Mouse (Mus musculus): ENCODE measurements at regions not wholly inside any gene's neighbourhood (a gene's known extent, or its start where the extent isn't known, plus 50 kb on each side); places are given as distances from the start of the nearest gene placed in this dataset.
"Not testable (repeated sequence)": the region's sequence is repeated elsewhere in the genome, so short reads cannot be mapped to it uniquely, and the experiment has no call there.

DNA sequence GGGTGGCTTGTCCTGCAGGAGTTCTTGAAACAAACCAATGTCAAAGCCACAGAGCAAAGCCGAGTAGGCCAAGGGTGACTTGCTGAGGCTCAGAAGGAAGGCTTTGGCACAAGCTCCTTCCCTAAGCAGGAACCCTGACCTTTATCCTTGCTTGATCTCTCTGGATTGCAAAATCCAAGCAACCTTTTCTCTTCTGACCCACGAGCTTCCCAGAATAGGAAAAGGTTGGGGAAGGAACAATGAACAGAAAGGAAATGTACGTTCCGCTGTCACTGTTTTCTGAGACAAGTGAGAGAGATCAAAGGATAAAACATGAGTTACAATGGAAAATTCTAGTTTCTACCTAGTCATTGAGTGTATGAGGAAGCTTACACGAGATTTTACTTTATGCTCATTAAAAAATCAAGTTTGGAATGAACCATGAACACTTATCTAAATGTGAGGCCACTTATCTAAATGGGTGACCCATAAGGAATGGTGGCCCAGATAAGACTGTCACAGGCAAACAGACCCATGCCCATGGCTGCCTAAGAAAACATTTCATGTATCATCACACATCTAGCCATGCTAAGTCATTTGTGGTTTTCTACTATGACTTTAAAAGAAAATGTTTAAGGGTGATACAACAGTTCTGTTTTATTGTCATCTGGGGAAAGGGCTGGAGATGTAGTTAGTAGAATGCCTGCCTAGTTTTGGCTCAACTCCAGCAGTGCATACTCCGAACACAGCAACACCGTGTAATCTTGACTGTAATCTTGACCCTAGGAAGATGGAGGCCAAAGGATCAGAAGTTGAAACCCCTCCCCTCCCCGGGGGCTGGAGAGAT is 80.7 kb upstream of the Tbl1xr1 start:
- Histone ChIP-seq H3K4me1 (replicated peaks) (no peaks in the 10 kb centered on the region), H3K9me3 (no peaks in the 10 kb centered on the region), H3K36me3 (no peaks in the 10 kb centered on the region), H3K27ac (no peak overlapping the region), H3K27me3 (no peaks in the 10 kb centered on the region), H3K9ac (replicated peaks) (no peak overlapping the region), H3K4me3 (replicated peaks) (no peak overlapping the region), H3K4me2 (replicated peaks) (no peak overlapping the region)
- ATAC-seq: no peak
- 82% methylated on average over 8 of the region's 8 CpGs for WGBS

DNA sequence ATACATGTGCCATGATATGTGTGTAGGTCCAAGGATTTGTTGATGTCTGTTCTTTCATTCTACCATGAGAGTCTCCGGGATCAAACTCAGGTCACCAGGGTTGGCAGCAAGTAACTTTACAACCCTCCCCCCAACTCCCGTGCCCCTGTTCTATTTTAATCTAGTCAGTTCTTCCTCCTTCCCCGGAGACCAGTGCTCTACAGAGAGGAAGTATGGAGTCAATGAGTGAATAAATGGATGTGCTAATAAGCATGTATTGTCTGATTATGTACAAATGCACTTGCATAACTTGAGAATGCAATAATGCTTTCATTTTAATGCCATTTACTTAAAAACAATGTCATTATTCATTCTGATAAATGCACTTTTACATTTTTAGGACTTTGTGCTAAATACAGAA is 79.1 kb upstream of the Tbl1xr1 start:
- no peaks in the 10 kb centered on the region for H3K36me3 ChIP-seq
- H3K4me2 ChIP-seq (replicated peaks): no peak overlapping the region
- H3K27me3 ChIP-seq: no peaks in the 10 kb centered on the region
- no peaks in the 10 kb centered on the region for H3K4me1 ChIP-seq (replicated peaks)
- 78% methylated on average over 3 of the region's 3 CpGs for WGBS
- ATAC-seq: no peak
- H3K4me3 ChIP-seq (replicated peaks): no peak overlapping the region
- H3K9ac ChIP-seq (replicated peaks): no peak overlapping the region
- H3K9me3 ChIP-seq: no peaks in the 10 kb centered on the region
- no peak overlapping the region for H3K27ac ChIP-seq

DNA sequence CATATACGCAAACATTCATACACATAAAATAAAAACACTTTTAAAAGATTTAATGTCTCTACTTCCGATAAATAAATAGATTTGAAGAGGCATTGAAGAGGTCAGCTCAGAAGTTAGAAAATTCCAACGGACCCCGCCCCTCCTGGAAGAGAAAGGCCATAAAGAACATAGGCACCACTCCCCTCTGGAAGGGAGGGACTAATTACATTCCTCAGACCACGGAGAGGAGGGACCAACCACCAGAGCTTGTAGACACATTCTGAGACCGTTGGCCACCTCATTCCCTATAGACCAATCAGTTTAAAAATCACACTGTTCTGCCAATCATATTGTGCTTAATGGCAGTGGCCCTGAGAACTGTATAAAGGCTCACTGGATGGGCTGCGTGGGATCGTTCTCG is 71.0 kb upstream of the Tbl1xr1 start:
- no peak overlapping the region for H3K4me2 ChIP-seq (replicated peaks)
- H3K27ac ChIP-seq: no peak overlapping the region
- no peaks in the 10 kb centered on the region for H3K27me3 ChIP-seq
- no peaks in the 10 kb centered on the region for H3K4me1 ChIP-seq (replicated peaks)
- H3K9me3 ChIP-seq: no peaks in the 10 kb centered on the region
- no peaks in the 10 kb centered on the region for H3K36me3 ChIP-seq
- H3K9ac ChIP-seq (replicated peaks): no peak overlapping the region
- no peak overlapping the region for H3K4me3 ChIP-seq (replicated peaks)
- 76% methylated on average over 9 of the region's 9 CpGs for WGBS
- ATAC-seq: no peak

DNA sequence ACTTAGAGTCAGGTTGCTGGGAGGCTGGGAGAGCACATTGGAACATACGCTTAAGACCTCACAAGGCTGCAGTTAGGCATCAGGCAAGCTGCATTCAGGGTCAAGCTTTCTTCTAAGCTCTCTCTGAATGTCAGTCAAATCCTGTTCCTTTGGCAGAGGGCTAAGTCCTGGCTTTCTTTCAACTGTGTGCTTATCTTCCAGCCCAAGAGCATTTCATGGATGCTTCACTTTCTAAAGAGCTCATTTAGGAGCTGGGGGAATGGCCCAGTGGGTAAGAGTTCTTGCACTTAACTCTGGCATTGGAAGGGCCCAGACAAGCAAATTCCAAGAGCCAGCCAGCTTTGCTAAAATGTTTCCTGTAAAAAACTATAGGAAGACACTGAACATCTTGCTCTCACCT is 70.3 kb upstream of the Tbl1xr1 start:
- Histone ChIP-seq H3K36me3 (no peaks in the 10 kb centered on the region), H3K27me3 (no peaks in the 10 kb centered on the region), H3K9me3 (no peaks in the 10 kb centered on the region), H3K27ac (no peak overlapping the region), H3K9ac (replicated peaks) (no peak overlapping the region), H3K4me2 (replicated peaks) (no peak overlapping the region), H3K4me1 (replicated peaks) (no peaks in the 10 kb centered on the region), H3K4me3 (replicated peaks) (no peak overlapping the region)
- no peak for ATAC-seq
- 63% methylated on average over 1 of the region's 1 CpGs for WGBS

DNA sequence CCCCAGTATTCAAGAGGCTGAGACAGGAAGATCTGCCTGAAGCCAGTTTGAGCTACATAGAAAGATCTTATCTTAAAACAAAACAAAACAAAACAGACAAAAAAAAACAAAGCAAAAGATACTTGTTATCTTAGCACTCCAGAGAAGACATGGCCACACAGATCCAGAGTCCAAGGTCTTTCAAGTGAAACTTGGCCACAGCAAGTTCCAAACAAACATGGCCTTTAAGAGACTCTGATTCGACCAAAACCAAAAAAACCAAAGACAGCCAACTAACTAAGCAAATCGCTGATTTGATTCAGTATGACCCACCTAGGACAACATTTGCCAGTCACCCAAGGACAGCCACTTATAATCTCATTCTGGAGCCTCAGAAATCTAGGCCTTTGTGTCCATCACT is 69.8 kb upstream of the Tbl1xr1 start:
- ATAC-seq: no peak
- H3K27me3 ChIP-seq: no peaks in the 10 kb centered on the region
- H3K4me3 ChIP-seq (replicated peaks): no peak overlapping the region
- H3K9ac ChIP-seq (replicated peaks): no peak overlapping the region
- H3K4me2 ChIP-seq (replicated peaks): no peak overlapping the region
- H3K27ac ChIP-seq: no peak overlapping the region
- WGBS: 90% methylated on average over 2 of the region's 2 CpGs
- no peaks in the 10 kb centered on the region for H3K36me3 ChIP-seq
- H3K9me3 ChIP-seq: no peaks in the 10 kb centered on the region
- H3K4me1 ChIP-seq (replicated peaks): no peaks in the 10 kb centered on the region

DNA sequence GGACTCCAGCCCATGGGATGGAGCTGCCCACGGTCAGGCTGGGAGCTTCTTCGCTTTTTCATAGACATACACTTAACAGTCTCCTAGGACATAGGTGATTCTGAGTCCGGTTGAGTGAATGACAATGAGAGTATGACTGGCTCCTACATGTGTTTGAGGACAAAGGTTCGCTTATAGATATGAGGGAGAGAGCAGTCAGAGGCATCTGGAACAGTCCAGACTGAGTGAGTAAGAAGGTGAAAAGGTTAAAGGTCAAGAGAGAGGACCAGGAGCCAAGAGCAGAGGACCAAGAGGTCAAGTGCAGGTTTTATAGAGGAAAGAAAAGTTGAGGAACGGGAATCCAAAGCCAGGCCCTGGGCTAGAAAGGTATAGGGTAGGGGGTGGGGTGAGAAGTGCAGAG is 68.7 kb upstream of the Tbl1xr1 start:
- no peak overlapping the region for H3K27ac ChIP-seq
- no peak for ATAC-seq
- no peaks in the 10 kb centered on the region for H3K27me3 ChIP-seq
- no peak overlapping the region for H3K4me2 ChIP-seq (replicated peaks)
- WGBS: 90% methylated on average over 5 of the region's 5 CpGs
- no peaks in the 10 kb centered on the region for H3K4me1 ChIP-seq (replicated peaks)
- H3K9ac ChIP-seq (replicated peaks): no peak overlapping the region
- no peak overlapping the region for H3K4me3 ChIP-seq (replicated peaks)
- H3K36me3 ChIP-seq: no peaks in the 10 kb centered on the region
- H3K9me3 ChIP-seq: no peaks in the 10 kb centered on the region

DNA sequence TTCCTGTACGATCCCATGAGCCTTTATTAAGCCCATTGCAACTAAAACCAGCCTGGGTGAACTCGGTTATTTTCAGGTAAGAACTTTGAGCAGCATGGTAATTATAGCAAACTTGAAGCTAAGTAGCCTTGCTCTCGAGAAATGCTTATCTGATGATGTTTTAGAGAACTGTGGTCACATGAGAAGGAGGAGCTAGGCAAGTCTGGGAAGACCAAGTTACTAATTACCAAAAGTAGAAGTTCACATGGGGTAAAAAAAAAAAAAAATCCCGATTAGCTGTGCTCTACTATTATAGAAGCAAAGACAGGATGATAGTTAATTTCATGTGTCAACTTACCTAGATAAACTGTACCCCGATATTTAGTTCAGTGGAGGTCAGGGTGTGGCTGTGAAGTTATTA is 68.0 kb upstream of the Tbl1xr1 start:
- H3K36me3 ChIP-seq: no peaks in the 10 kb centered on the region
- H3K9ac ChIP-seq (replicated peaks): no peak overlapping the region
- H3K27ac ChIP-seq: no peak overlapping the region
- H3K4me1 ChIP-seq (replicated peaks): no peaks in the 10 kb centered on the region
- ATAC-seq: no peak
- no peaks in the 10 kb centered on the region for H3K27me3 ChIP-seq
- H3K9me3 ChIP-seq: no peaks in the 10 kb centered on the region
- H3K4me2 ChIP-seq (replicated peaks): no peak overlapping the region
- H3K4me3 ChIP-seq (replicated peaks): no peak overlapping the region
- WGBS: 90% methylated on average over 5 of the region's 5 CpGs

DNA sequence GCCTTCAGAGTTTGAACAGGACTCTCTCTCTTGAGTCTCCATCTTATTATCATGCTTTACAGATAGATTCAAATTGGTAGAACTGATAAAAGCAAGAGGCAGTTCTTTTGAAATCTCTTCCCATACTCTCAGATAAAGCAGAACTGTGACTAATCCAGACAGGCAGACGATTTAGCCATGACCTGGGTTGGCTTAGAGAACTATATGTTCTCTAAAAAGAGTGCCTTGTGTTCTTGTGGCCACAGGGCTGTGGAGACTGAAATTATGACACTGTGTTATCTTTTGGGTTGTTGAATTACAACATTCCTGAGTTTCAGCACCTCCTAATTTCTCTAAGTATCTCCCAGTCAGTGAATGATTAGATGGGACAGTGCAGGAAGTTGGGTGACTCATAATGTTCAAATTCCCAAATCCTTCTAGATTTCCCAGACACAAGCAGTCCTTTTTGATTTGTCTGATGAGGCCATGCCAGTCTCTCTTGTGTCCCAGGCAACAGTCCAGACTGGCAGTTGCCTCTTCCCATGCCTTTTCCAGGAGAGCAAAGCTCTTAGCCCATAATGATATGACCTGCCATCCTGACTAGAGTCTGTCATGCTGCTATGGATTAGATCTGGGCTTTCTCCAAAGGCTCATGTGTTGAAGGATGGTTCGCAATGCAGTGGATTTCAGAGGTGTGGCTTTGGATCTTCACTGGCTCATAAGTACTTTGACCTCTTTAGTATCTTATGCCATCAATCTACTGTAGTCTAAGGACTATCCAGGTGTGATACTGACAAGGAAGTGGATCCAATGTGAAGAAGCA is 66.4 kb upstream of the Tbl1xr1 start:
- no peak overlapping the region for H3K9ac ChIP-seq (replicated peaks)
- no peaks in the 10 kb centered on the region for H3K4me1 ChIP-seq (replicated peaks)
- H3K4me2 ChIP-seq (replicated peaks): no peak overlapping the region
- WGBS: 73% methylated on average over 2 of the region's 2 CpGs
- H3K36me3 ChIP-seq: no peaks in the 10 kb centered on the region
- no peak overlapping the region for H3K4me3 ChIP-seq (replicated peaks)
- H3K9me3 ChIP-seq: no peaks in the 10 kb centered on the region
- no peak for ATAC-seq
- H3K27ac ChIP-seq: no peak overlapping the region
- H3K27me3 ChIP-seq: no peaks in the 10 kb centered on the region

DNA sequence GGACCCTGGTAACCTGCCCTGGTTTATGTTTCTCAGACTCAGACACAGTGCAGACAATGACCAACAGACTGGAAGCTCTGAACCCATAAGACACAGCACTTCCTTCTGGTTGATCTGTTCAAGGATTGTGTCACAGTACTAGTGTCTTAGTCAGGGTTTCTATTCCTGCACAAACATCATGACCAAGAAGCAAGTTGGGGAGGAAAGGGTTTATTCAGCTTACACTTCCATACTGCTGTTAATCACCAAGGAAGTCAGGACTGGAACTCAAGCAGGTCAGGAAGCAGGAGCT is 65.8 kb upstream of the Tbl1xr1 start:
- H3K9ac ChIP-seq (replicated peaks); H3K27ac ChIP-seq; H3K4me2 ChIP-seq (replicated peaks); H3K27me3 ChIP-seq; ATAC-seq; H3K9me3 ChIP-seq; H3K4me3 ChIP-seq (replicated peaks); H3K4me1 ChIP-seq (replicated peaks); H3K36me3 ChIP-seq: not testable (repeated sequence)

DNA sequence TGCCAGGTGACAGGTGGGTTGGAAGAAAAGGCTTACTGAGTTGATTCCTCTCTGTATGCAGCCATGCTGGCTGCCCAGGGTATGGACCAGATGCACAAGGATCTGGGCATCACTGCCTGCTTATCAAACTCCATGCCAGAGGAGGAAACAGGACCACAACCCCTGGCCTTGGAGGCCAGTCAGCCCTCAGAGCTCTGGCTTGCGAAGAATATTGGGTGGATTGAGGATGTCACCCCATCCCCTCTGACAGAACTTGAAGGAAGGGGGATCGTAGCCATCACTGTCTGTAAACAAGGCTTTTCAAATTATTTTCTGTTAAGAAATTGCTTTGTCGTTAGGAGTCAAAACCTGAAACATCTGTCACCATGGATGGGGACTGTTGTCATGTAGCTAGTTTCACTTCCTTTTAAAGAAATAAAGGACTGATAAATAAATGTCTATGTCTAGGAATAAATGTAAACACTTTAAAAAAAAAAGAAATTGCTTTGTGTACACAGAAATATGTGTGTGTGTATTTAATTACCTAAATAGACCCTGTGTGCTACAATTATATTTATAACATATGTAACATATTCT is 55.0 kb upstream of the Tbl1xr1 start:
- H3K36me3 ChIP-seq: no peaks in the 10 kb centered on the region
- no peak overlapping the region for H3K4me3 ChIP-seq (replicated peaks)
- H3K9ac ChIP-seq (replicated peaks): no peak overlapping the region
- no peak overlapping the region for H3K27ac ChIP-seq
- H3K9me3 ChIP-seq: no peaks in the 10 kb centered on the region
- 91% methylated on average over 3 of the region's 3 CpGs for WGBS
- H3K4me1 ChIP-seq (replicated peaks): peaks cover 6% of the 10 kb centered on the region
- 0 out of 2 replicates have a peak, but pooled peaks cover 3% of the 10 kb centered on the region for H3K27me3 ChIP-seq
- H3K4me2 ChIP-seq (replicated peaks): no peak overlapping the region
- no peak for ATAC-seq

DNA sequence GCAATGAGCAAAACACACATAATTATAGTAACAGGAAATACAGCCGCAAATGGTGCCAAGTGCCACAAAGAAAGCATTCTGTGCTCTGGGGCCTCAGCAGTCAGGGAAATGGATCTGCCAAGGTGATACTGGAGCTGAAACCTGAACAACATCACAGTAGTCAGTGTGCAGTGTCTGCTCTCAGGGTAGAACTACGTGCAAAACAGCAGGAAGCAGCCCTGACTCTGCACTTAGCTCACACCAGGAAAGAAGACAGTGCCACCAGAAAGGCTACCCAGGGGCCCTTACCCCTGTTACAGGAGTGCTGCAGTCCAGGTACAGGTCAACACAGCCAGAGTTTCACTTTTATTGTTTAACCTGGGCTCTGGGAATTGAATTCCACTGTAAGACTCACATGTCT is 54.0 kb upstream of the Tbl1xr1 start:
- H3K4me3 ChIP-seq (replicated peaks): no peak overlapping the region
- H3K27ac ChIP-seq: no peak overlapping the region
- H3K27me3 ChIP-seq: 0 out of 2 replicates have a peak, but pooled peaks cover 3% of the 10 kb centered on the region
- H3K9me3 ChIP-seq: no peaks in the 10 kb centered on the region
- H3K4me1 ChIP-seq (replicated peaks): peaks cover 6% of the 10 kb centered on the region
- H3K4me2 ChIP-seq (replicated peaks): no peak overlapping the region
- 60% methylated on average over 2 of the region's 2 CpGs for WGBS
- H3K9ac ChIP-seq (replicated peaks): no peak overlapping the region
- ATAC-seq: no peak
- no peaks in the 10 kb centered on the region for H3K36me3 ChIP-seq

DNA sequence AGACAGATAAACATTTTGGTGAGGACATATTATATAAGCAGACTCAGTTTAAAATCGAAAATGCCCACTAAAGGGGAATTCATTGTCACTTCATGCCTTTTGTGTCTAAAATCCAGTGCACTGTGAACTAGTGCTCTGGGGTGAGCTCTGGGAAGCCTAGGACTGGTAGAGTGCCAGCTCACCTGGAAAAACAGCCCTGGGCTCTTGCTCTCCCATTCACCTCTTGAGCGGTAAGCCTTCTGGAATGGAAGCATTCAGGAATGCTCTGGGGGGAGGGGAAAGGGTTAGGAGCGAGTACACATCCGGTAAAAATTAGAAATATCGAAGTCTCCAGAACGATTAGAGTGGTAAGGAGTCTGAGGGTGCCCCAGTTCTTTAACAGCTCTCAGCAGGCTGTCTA is 53.4 kb upstream of the Tbl1xr1 start:
- ATAC-seq: no peak
- Histone ChIP-seq H3K27me3 (0 out of 2 replicates have a peak, but pooled peaks cover 3% of the 10 kb centered on the region), H3K27ac (no peak overlapping the region), H3K9ac (replicated peaks) (no peak overlapping the region), H3K9me3 (no peaks in the 10 kb centered on the region), H3K4me1 (replicated peaks) (peaks cover 6% of the 10 kb centered on the region), H3K36me3 (no peaks in the 10 kb centered on the region), H3K4me2 (replicated peaks) (no peak overlapping the region), H3K4me3 (replicated peaks) (no peak overlapping the region)
- WGBS: 68% methylated on average over 6 of the region's 6 CpGs
